Mouse (Mus musculus) liver, embryonic 14.5 days (tissue): ENCODE results near the gene Gzme.

Source experiments
- CTCF ChIP-seq: IDR thresholded peaks from 2 replicates; pipeline ENCODE4 v1.5.1; 2016; ENCODE audit warnings: antibody characterized with exemption, low read depth, control low read depth
- EP300 ChIP-seq: IDR thresholded peaks from 2 replicates; pipeline ENCODE4 v1.6.1; 2016; ENCODE audit warnings: antibody characterized with exemption, low read depth

GRCm38 (mm10) chr14:56162109-56162508 lies 41.7 kb upstream of the Gzme start:
- no peak for TF ChIP-seq CTCF
- no peak for TF ChIP-seq EP300
